Mouse (Mus musculus): Measurements from ENCODE around the gene Adamtsl3.

DNA sequence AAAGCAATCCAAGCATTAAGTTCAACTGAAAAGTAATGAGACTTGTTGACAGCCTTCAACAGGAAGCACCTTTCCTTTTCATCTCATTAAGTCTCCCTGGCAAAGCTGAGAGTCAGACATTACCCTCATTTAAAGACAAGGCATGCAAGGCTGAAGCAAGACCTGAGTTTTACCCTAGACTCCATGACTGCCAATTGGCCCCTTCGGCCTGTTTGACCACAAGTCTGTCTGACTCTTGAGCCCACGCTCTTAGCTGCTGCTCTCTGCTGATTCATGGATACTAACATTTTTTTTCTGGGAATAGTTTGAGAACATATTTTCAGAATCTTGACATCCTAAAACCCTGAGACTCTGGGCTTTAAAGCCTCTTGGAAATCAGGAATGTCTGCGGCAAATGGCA is 232.3 kb downstream of the Adamtsl3 start:
- TF ChIP-seq CTCF (IDR thresholded peaks at IDR 0.05; ENCODE audit: low read depth, low read length) (no peak), POLR2A (IDR thresholded peaks at IDR 0.05; ENCODE audit: borderline replicate concordance, low read depth, low read length) (no peak)
